Mouse (Mus musculus) embryonic fibroblast, embryonic 13.5 days (primary cell): ENCODE measurements around the gene Zbed5. TPM values are rescaled to one million over a fixed set of nuclear protein-coding genes. Genes with fewer than 3 reads are reported as not detected.
"Not testable (repeated sequence)": the region's sequence is repeated elsewhere in the genome, so short reads cannot be mapped to it uniquely, and the experiment has no call there.

Experiments
- H3K27ac ChIP-seq: 2 replicates; pipeline ENCODE4 v1.5.1; 2012; ENCODE audit warnings: low read length, control low read depth, inconsistent platforms; ENCODE audit not compliant: insufficient read depth
- H3K4me1 ChIP-seq: 2 replicates; pipeline ENCODE4 v1.6.1; 2011; ENCODE audit warnings: low read length; ENCODE audit not compliant: control insufficient read depth, insufficient read depth
- H3K4me3 ChIP-seq: 2 replicates; pipeline ENCODE4 v1.5.1; 2011; ENCODE audit warnings: mild to moderate bottlenecking, control low read depth, low read length; ENCODE audit not compliant: insufficient read depth
- CTCF ChIP-seq: IDR thresholded peaks from 2 replicates; pipeline ENCODE4 v1.5.1; 2011; ENCODE audit warnings: mild to moderate bottlenecking, control low read depth, low read length, moderate library complexity, borderline replicate concordance; ENCODE audit not compliant: insufficient read depth
- POLR2A ChIP-seq: IDR thresholded peaks from 2 replicates; pipeline ENCODE4 v1.6.1; 2011; ENCODE audit warnings: low read depth, mild to moderate bottlenecking, control low read depth, low read length, moderate library complexity
- polyA plus RNA-seq: library from polyadenylated mRNA; stranded (reverse); fragments of >200 nt; gene quantifications from 2 replicates; pipeline ENCODE4 v1.2.4, GENCODE M21; 2011; ENCODE audit warnings: low read depth; ENCODE audit not compliant: missing spikeins, insufficient read length

The Zbed5 gene
- polyA plus RNA-seq, 1 experiment: 3.4 TPM

DNA sequence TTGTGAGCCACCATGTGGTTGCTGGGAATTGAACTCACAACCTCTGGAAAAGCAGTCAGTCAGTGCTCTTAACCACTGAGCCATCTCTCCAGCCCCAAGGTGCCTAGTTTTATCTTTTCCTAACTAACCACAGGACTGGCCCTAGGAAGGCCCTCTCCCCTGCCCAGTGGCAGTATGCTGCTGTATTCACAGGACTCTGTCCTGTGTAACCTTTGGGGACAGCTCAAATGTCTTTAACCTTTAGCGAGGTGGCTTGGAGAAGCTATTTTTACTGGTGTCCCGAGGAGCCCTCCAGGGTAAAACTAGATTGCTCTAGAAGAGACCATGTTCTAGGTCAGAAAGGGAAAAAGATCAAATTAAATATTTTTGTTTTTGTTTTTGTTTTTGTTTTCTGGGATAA, 24.3 kb upstream of the Zbed5 start:
- no peaks in the 10 kb centered on the region for H3K4me1 ChIP-seq
- no peak overlapping the region for H3K27ac ChIP-seq
- H3K4me3 ChIP-seq: no peak overlapping the region
- TF ChIP-seq POLR2A: no peak
- no peak for TF ChIP-seq CTCF

- Histone ChIP-seq H3K4me1 (no peaks in the 10 kb centered on the region; the same call in 1 of the 2 replicates), H3K27ac (no peak overlapping the region), H3K4me3 (no peak overlapping the region)
- TF ChIP-seq CTCF: no peak
- TF ChIP-seq POLR2A: no peak
Observed at GRCm38 (mm10) chr5:129873942-129874341, 21.6 kb upstream of the Zbed5 start.

DNA sequence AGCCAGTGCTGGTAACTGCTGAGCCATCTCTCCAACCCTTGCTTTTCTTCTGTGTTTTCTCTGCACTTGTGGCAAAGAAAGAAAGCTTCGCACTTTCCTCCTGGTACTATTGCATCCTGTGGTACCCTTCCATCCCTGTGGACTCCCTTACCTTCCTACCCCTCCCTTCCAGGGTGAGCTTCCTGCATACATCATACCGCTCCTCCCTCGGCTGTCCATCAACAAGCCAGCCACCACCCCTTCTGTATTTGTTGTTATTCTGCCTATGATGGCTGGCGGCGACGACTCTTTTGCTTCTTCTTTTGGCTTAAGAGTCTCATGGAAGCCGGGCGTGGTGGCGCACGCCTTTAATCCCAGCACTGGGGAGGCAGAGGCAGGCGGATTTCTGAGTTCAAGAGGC, 20.4 kb upstream of the Zbed5 start:
- H3K4me3 ChIP-seq: no peak overlapping the region
- TF ChIP-seq POLR2A (no peak), CTCF (no peak)
- no peak overlapping the region for H3K27ac ChIP-seq
- no peaks in the 10 kb centered on the region; the same call in 1 of the 2 replicates for H3K4me1 ChIP-seq

DNA sequence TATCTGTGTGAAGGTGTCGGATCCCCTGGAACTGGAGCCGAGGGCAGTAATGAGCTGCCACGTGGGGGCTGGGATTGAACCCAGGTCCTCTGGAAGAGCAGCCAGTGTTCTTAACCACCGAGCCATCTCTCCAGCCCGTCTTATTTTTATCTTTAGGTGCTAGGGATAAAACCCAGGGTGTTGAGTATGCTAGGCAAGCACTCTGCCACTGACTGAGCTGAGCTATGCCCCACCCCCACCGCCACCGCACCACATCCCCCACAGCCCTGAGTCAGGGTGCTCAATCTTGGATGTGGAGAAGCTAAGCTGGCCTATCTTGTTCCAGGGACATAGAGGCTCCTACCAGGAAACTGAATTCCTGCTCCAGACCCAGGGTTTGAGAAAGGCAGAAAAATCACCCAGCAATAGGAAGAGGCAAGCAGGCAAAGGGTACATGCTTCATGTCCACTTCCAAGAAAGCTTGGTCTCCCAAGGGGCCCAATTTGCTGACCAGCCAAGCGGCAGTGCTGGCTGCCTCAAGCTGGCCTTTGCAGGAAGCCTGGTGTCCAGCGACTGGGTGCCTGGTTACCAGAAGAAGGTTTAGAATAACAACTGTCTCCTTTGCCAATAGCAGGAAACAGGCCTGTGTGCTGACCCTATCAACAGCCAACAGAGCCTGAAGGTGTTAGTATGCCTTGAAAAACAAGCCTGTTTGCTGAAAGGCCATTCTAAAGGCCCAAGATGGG, 17.6 kb upstream of the Zbed5 start:
- no peak for TF ChIP-seq CTCF
- no peak for TF ChIP-seq POLR2A
- Histone ChIP-seq H3K4me1 (no peaks in the 10 kb centered on the region; the same call in 1 of the 2 replicates), H3K27ac (no peak overlapping the region), H3K4me3 (no peak overlapping the region)

- Histone ChIP-seq H3K27ac (no peak overlapping the region), H3K4me3 (no peak overlapping the region)
- TF ChIP-seq POLR2A (no peak), CTCF (peak; percentile 46; the same call in 1 of the 2 replicates)
Observed at GRCm38 (mm10) chr5:129878946-129879345, 16.6 kb upstream of the Zbed5 start.

DNA sequence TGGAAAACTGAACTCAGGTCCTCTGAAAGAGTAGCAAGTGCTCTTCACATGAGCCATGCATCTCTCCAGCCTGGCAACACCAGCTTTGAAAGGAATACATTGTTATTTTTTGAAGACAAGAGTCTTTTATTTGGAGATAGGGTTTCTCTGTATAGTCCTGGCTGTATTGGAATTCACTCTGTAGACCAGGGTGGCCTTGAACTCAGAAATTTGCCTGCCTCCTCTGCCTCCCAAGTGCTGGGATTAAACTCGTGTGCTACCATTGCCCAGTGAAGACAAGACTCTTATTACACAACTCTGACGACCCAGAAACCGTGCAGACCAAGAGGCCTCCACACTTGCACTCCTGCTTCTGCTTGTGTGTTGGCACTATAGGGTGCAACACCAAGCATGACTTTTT, 15.6 kb upstream of the Zbed5 start:
- Histone ChIP-seq H3K4me3 (no peak overlapping the region), H3K4me1 (no peaks in the 10 kb centered on the region; the same call in 1 of the 2 replicates), H3K27ac (no peak overlapping the region)
- no peak for TF ChIP-seq CTCF
- no peak for TF ChIP-seq POLR2A

More at GRCm38 (mm10) chr5:129878946-129879345, 16.6 kb upstream of the Zbed5 start:
- no peaks in the 10 kb centered on the region; the same call in 1 of the 2 replicates for H3K4me1 ChIP-seq

GRCm38 (mm10) chr5:129886271-129886670, 9.3 kb upstream of the Zbed5 start:
- Histone ChIP-seq H3K27ac (no peak overlapping the region), H3K4me1 (no peaks in the 10 kb centered on the region; the same call in 1 of the 2 replicates), H3K4me3 (peak overlapping the region; percentile 86)
- TF ChIP-seq POLR2A: no peak
- no peak for TF ChIP-seq CTCF

- H3K27ac ChIP-seq: peak within 1 kb of the TSS; percentile 53
- TF ChIP-seq POLR2A: peak; percentile 90
- no peak for TF ChIP-seq CTCF
- H3K4me1 ChIP-seq: no peaks in the 10 kb centered on the region; the same call in 1 of the 2 replicates
- H3K4me3 ChIP-seq: peak within 1 kb of the TSS; percentile 86
Observed at GRCm38 (mm10) chr5:129886911-129887636, 8.4 kb upstream of the Zbed5 start, which contains the start of gene Chchd2. TSS of gene Chchd2 (minus strand) at chr5:129887470.

DNA sequence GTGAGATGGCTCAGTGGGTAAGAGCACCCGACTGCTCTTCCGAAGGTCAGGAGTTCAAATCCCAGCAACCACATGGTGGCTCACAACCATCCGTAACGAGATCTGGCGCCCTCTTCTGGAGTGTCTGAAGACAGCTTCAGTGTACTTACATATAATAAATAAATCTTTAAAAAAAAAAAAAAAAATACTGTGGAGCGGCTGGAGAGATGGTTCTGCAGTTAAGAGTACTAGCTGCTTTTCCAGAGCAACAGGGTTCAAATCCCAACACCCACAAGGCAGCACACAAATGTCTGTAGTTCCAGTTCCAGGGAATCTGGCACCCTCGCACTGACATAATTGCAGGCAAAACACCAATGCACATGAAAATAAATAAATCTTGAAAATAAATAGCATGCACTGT, 5.1 kb upstream of the Zbed5 start:
- not testable (repeated sequence) for H3K4me1 ChIP-seq, H3K4me3 ChIP-seq, H3K27ac ChIP-seq

DNA sequence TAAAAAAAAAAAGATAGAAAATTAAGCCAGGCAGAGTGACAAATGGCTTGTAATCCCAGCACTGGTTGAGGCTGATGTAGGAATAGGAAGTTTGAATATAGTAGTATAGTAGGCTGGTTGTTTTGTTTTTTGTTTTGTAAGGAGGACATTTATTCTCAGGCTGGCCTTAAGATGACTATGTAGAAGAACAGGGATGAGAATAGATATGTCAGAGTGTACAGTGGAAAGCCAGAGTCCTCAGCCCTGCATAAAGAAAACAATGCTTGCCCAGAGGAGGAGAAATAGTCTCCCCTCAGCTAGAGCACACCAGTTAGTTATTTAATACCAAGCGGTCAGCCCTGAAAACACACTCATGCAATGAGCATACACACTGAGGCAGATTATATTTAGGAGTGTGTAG, 2.9 kb downstream of the Zbed5 start, which contains the start of gene Phkg1:
Gene Phkg1, minus strand, starts transcription at position 101 of the 400 bp plus-strand sequence.
- TF ChIP-seq POLR2A: no peak
- no peak for TF ChIP-seq CTCF
- Histone ChIP-seq H3K27ac (no peak within 1 kb of the TSS), H3K4me1 (no peaks in the 10 kb centered on the region), H3K4me3 (no peak within 1 kb of the TSS)
